Mouse (Mus musculus): ENCODE measurements around the gene Actn4.

The Actn4 gene

GRCm38 (mm10) chr7:28949298-28949697, 12.8 kb downstream of the Actn4 start:
- no peak for DNase-seq (ENCODE audit: low read depth)

GRCm38 (mm10) chr7:28948746-28949145, 13.4 kb downstream of the Actn4 start:
- no peak for DNase-seq (ENCODE audit: low read depth)

GRCm38 (mm10) chr7:28946271-28946610, 15.9 kb downstream of the Actn4 start:
- no peak for DNase-seq (ENCODE audit: low read depth)

GRCm38 (mm10) chr7:28945416-28946270, 16.5 kb downstream of the Actn4 start:
- no peak for DNase-seq (ENCODE audit: low read depth)

GRCm38 (mm10) chr7:28944756-28945415, 17.3 kb downstream of the Actn4 start:
- DNase-seq (ENCODE audit: low read depth), result peak; percentile 54

GRCm38 (mm10) chr7:28943451-28944180, 18.5 kb downstream of the Actn4 start:
- DNase-seq (ENCODE audit: low read depth), result peak; percentile 66

GRCm38 (mm10) chr7:28941542-28941941, 20.6 kb downstream of the Actn4 start:
- no peak for DNase-seq (ENCODE audit: low read depth)

- DNase-seq (ENCODE audit: low read depth), result no peak
Measured at GRCm38 (mm10) chr7:28941129-28941528, 21.0 kb downstream of the Actn4 start.

- no peak for DNase-seq (ENCODE audit: low read depth)
Measured at GRCm38 (mm10) chr7:28939418-28940183, 22.5 kb downstream of the Actn4 start.

GRCm38 (mm10) chr7:28938654-28939053, 23.5 kb downstream of the Actn4 start:
- no peak for DNase-seq (ENCODE audit: low read depth)

- no peak for DNase-seq (ENCODE audit: low read depth)
Measured at GRCm38 (mm10) chr7:28936787-28937186, 25.4 kb downstream of the Actn4 start.

- DNase-seq (ENCODE audit: low read depth), result no peak
Measured at GRCm38 (mm10) chr7:28933825-28934224, 28.3 kb downstream of the Actn4 start.

GRCm38 (mm10) chr7:28932421-28933041, 29.6 kb downstream of the Actn4 start:
- DNase-seq (ENCODE audit: low read depth), result no peak

GRCm38 (mm10) chr7:28931695-28932039, 30.5 kb downstream of the Actn4 start:
- no peak for DNase-seq (ENCODE audit: low read depth)

GRCm38 (mm10) chr7:28931032-28931694, 31.0 kb downstream of the Actn4 start:
- DNase-seq (ENCODE audit: low read depth), result no peak

GRCm38 (mm10) chr7:28930320-28931031, 31.7 kb downstream of the Actn4 start:
- DNase-seq (ENCODE audit: low read depth), result no peak

GRCm38 (mm10) chr7:28929381-28929780, 32.8 kb downstream of the Actn4 start:
- no peak for DNase-seq (ENCODE audit: low read depth)

- no peak for DNase-seq (ENCODE audit: low read depth)
Measured at GRCm38 (mm10) chr7:28926172-28926571, 36.0 kb downstream of the Actn4 start.

GRCm38 (mm10) chr7:28925317-28925716, 36.8 kb downstream of the Actn4 start:
- no peak for DNase-seq (ENCODE audit: low read depth)

GRCm38 (mm10) chr7:28924802-28925201, 37.3 kb downstream of the Actn4 start:
- no peak for DNase-seq (ENCODE audit: low read depth)

Measured in naive thymus-derived CD4-positive, alpha-beta T cell, adult 2 months (primary cell).